Mouse (Mus musculus) activated CD4-positive, CD25-positive, alpha-beta regulatory T cell, adult 4 months (primary cell): ENCODE measurements at regions not wholly inside any gene's neighbourhood (a gene's known extent, or its start where the extent isn't known, plus 50 kb on each side); places are given as distances from the start of the nearest gene placed in this dataset.

Experiments used
- ATAC-seq: one replicate; pipeline ENCODE4 v1.8.0; 2017

GRCm38 (mm10) chr6:49999365-49999764 is 110.7 kb upstream of the Mpp6 start:
- ATAC-seq, result no peak

GRCm38 (mm10) chr6:50008074-50008473 is 102.0 kb upstream of the Mpp6 start:
- no peak for ATAC-seq

DNA sequence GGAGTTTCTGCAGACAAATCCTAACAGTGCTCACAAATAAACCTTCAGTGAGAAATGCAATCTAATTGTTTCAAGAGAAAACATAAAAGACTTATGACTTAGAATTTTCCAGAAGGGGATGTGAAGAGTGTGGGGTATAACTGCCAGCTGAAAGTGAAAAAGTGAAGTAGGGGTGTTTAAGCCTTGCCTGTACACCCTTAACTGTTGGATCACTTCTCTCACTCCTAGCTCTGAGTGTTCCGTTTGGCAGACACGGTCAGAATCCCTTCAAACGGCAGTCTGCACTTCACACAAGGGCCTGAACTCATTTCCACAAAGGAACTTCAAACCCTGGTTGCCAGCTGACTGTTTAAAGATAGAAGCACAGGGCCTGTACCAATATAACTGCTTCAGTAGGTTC is 101.2 kb upstream of the Mpp6 start:
- ATAC-seq, result no peak

DNA sequence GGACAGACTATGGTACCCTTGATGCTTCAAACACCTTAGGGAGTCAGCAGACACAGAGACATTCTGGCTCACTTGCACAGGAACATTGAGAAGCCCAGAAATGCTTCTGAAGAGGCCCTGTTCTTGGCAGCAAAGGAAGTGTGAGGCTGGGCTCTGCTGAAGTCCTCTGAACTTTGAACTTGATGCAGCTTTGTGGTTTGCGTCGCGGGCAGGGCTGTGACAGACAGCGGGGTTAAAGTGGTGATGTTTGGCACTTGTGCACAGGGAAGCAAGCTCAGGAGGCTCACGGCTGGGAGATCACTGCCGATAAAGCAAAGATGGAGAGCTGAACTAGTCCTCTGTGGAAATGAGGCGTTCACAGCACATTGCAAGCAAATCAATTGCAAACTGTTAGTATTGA is 100.7 kb upstream of the Mpp6 start:
- ATAC-seq, result peak; percentile 89

DNA sequence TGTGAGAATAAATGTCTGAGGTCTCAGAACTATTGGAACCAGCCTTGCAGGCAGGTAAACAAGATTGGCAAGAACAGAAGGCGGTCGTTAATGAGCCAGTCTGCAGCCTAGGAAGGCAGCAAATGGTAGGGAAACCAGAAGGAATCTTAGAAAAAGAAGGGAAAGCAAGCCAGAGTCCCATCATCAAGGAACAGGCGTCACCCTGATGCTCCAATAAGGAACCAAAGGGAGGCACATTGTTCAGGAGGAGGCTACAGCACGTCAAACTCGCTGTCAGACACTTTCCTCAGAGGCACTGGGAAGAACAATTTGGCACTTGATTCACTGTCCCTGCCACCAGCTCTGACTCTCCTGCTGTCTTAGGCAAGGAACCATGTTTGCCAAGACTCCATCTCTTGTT is 100.2 kb upstream of the Mpp6 start:
- ATAC-seq, result no peak

- no peak for ATAC-seq
Measured at GRCm38 (mm10) chr6:50011071-50011470, 99.0 kb upstream of the Mpp6 start.

DNA sequence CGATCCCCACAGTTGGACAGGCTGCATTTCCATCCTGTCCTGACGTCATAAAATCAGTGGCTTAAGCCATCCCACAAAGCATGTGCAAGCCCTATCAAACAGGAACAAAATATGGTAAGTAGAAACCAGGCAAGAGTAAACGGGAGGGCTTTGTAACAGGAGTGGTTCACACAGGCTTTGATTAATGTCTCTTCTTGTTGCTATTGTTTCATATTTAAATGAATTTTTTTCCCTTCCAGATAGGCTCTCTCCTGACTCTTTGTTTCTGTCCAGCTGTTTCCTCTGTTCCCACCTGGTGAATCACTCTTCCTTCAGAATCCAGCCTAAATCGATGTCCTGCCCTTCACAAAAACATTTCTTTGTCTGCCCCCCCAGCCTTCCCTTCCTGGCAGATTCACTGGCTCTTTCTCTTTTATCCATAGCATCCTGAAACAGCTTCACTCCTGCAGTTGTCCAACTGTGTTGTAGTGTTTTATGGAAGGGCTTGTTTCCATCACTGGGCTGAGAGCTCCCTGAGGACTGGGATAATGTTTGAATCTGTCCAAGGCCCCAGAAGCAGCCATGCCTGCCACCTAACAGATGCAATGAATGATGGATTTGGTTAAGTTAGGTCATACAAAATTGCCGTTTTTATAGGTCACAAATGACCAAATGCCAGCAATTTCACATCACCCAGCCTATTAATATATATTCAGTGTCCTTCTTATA is 98.1 kb upstream of the Mpp6 start:
- no peak for ATAC-seq

- ATAC-seq, result no peak
Measured at GRCm38 (mm10) chr6:50013067-50013466, 97.0 kb upstream of the Mpp6 start.

GRCm38 (mm10) chr6:50013842-50014241 is 96.2 kb upstream of the Mpp6 start:
- ATAC-seq, result no peak

GRCm38 (mm10) chr6:50027981-50028380 is 82.1 kb upstream of the Mpp6 start:
- ATAC-seq, result no peak

- ATAC-seq, result no peak
Measured at GRCm38 (mm10) chr6:50029895-50030515, 80.0 kb upstream of the Mpp6 start.

GRCm38 (mm10) chr6:50031356-50031755 is 78.7 kb upstream of the Mpp6 start:
- no peak for ATAC-seq

DNA sequence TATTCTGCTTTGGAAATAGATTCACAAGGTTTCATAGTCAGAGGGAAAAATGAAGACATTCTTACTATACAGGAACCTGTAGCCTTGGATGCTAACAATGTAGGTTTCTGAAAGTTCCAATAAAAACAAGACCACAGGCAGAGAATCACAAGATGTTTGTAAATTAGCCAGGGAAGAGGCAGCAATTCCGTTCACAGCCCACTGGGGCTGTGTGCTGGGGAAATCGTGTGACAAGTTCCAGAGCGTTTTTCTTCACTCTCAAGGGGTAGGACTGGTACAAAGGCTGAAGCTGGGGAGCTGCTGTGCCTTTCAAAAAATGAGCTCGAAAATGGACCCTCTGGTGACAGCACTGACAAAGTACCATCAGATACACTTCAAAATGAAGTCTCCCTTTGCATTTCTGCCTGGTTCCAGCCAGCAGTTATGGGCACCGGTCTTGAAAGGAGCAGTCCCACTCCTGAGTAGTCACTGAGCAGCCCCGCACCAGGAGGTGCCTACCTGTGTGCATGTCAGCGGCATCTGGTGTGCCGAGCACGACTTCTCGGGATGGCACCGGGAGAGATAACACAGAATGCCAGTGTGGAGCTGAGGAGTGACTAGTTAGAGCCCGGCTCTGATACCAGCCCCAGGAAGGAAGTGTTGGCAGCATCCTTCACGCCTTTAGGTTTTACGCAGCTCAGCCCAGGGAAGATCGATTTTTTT is 77.0 kb upstream of the Mpp6 start:
- no peak for ATAC-seq

DNA sequence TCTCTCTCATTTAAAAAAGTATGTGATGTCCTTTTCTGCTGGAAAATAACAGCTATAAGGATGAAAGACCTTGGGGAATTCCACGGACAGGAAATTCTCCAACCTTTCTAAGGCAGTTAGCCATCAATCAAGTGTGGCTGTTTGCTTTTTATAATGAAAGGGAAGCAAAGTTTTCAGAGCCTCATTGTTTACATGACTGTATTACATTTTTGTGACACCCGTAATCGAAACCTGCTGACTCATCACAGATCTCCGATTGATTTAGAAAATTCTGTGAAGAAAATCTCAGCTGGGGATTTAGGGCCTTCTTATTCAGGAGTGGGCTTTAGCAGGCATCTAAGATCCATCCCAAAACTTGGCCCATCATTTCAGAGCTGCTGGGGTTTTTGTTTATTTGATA is 72.4 kb upstream of the Mpp6 start:
- ATAC-seq, result no peak

GRCm38 (mm10) chr6:50038369-50038768 is 71.7 kb upstream of the Mpp6 start:
- no peak for ATAC-seq

GRCm38 (mm10) chr6:50041044-50041443 is 69.0 kb upstream of the Mpp6 start:
- ATAC-seq, result no peak

DNA sequence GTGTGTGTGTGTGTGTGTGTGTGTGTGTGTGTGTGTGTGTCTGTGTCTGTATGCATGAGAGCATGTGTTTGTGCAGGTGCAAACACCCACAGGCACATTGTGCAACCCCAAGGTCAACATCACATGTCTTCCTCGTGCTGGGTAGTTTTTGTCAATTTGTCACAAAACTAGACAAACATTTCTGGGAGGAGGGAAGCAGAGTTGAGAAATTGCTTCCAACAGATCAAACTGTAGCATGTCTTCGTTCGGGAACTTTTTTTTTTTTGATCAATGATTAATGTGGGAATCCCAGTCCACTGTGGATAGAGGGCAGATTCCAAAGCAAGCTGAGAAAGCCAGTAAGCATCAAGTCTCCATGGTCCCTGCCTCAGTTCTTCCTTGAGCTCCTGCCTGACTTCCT is 67.9 kb upstream of the Mpp6 start:
- ATAC-seq, result no peak

GRCm38 (mm10) chr6:50044165-50044564 is 65.9 kb upstream of the Mpp6 start:
- no peak for ATAC-seq

GRCm38 (mm10) chr6:50046721-50047120 is 63.3 kb upstream of the Mpp6 start:
- no peak for ATAC-seq

GRCm38 (mm10) chr6:50052416-50052815 is 57.6 kb upstream of the Mpp6 start:
- no peak for ATAC-seq

- ATAC-seq, result no peak
Measured at GRCm38 (mm10) chr6:50053086-50053485, 57.0 kb upstream of the Mpp6 start.

- no peak for ATAC-seq
Measured at GRCm38 (mm10) chr6:50054233-50054632, 55.8 kb upstream of the Mpp6 start.

- no peak for ATAC-seq
Measured at GRCm38 (mm10) chr6:50058596-50058995, 51.4 kb upstream of the Mpp6 start.

- ATAC-seq, result no peak
Measured at GRCm38 (mm10) chr6:50059917-50060316, 50.1 kb upstream of the Mpp6 start.
